Mouse (Mus musculus): ENCODE data around the gene Lrrc8a.

Lrrc8a gene

DNA sequence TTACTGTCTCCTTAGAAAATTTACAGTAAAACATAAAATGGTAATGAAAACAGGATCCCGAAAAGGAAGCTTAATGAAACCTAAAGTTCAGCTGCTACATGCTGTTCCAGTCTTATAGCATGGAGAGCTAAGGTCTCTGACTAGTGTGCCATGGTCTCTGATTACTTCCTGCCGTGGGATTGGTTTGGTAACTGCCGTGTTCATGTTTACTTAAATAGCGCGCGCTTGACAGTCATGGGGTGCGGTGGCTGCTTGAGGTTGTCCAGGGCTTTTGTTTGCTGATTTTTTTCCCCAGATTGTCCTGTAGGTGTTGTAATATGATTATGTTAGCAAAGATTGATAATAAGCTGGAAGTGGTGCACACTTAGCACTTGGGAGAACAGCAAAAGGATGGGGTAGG, 68.6 kb downstream of the Lrrc8a start:
- no peak for DNase-seq (ENCODE audit: low read depth)

DNA sequence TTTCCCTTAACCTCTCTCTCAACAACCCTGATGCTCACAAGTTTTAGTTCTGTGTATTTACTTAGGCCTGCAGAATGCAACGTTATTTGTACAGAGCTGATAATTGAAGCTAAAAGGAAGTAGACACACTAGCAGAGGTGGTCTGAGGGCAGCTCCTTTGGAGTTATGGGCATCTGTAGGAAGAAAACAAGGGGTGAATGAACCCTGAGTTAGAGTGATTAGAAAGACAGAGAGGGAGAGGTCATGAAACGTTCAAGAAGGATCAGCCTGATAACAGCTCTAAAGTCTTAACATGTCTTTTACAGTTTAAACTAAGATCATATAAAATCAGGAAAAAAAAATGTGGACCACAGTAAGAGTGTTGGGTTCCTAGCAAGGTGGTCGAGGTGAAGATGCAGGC, 71.8 kb downstream of the Lrrc8a start:
- no peak for DNase-seq (ENCODE audit: low read depth)

DNA sequence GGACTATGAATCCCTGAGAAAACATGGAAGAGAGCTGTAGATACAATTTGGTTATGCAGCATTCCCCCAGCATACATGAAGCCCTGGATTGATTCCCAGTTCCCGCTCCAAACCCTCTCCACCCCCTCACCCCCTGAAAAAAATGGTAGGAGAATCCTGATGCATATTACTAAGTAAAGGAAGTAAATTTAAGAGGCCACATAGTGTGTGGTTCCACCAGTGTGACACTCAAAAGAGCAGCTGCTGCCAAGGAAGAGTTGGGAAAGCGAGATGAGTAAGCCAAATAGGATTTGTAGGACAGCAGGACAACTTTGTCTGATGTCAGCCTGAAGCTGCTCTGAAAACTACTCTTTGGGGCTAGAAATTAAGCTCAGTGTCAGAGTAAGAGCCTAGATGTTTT, 74.0 kb downstream of the Lrrc8a start:
- DNase-seq (ENCODE audit: low read depth): no peak
